Mouse (Mus musculus) retina, postnatal 7 days (tissue): ENCODE measurements around the gene Fat4.

Source experiments
- DNase-seq: peaks from one replicate; pipeline ENCODE4 v3.0.0-alpha.2; 2012; ENCODE audit warnings: low read depth, low spot score

Fat4 gene

DNA sequence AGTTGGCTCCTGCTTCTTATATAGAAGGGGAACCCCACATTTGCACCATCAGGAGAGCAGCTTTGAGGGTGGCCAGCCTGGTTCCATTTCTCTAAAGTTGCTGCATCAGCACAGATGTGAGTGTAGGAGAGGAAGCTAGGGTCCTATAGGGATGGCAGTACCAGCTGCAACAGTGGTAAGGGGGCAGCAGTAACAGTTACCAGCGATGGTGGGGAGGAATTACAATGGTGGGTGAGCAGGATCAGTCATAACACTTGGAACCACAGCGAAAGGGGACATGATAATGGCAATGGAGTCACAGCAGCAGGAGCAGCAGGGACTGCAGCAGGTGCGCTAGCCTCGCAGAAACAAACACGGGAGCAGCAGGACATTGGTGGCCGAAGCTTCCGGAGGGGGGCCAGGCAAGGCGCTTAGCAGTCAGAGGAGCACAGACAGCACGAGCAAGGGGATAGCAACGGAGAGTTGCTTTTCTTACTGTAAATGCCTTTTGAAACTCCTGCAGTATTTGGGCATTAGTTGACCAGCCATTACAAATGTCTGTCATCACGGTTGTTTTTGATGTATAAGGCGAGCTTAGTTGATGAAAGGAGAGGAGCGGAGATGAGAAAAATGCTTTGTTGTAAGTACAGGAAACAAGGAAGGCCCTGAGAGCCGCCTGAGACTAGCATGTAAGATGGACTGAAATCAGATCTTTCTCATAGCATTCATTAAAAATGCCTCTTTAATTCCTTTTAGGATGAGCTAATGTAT lies 21.1 kb downstream of the Fat4 start:
- no peak for DNase-seq

DNA sequence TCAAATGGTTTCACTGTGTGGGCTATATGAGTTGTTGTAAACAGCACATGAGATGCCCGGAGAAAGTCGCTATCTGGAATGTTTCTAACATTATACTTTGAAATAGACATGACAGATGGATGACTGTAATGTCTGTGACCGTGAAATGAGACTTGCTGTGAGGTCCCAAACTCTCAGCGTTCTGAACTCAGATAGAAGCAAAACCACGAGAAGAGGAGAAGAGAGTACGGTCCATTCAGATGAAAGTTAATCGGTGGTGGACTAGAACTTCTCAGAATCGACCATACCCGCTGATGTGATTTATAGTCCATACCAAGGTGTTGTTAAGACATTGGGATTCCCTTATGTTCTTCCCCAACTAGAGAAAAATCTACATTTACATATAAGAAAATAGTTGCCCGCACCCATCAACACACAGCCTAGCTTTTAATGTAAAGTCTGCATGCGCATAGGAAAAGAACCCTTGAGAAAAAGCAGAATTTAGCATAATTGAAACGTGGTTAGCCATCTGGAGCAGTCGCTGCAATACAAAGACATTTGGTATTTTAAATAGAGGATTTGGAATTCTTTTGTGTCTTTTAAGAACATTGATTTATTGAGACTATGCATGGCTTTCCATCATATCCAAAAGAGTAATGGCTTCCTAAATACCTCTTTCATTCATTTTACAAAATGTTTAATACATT lies 21.8 kb downstream of the Fat4 start:
- DNase-seq = no peak

DNA sequence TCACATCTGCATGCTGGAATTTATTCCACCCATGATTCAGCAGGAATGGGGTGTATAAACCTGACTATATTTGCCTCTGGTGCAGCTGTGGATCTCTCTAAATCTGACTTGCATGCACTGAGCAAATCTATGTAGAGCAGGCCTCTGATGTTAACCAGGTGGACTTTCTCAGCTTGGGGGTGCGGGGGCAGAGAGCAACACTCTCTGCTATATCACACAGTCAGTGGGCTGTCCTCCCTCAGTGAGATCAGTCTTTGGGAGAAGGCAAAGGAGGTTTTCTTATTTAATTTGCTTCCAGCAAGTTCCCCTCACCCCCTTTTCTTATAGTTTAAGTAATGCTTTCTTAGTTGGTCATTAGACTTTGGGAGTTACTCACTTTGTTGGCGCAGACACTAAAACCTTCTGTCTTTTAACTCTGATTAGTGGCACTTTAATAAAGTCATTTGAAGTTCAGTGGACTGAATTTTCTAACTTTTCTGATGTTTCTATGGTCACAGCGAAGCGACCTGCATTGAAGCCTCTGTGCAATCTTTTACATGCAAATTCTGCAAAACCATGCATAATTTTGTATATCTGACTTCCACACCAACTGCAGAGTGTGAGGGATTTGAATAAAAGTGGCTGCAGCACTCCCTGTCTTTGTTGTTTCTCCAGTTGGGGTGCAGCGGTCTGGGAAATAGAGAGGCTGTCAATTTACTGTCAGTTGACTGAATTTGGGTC lies 26.2 kb downstream of the Fat4 start:
- DNase-seq = no peak

DNA sequence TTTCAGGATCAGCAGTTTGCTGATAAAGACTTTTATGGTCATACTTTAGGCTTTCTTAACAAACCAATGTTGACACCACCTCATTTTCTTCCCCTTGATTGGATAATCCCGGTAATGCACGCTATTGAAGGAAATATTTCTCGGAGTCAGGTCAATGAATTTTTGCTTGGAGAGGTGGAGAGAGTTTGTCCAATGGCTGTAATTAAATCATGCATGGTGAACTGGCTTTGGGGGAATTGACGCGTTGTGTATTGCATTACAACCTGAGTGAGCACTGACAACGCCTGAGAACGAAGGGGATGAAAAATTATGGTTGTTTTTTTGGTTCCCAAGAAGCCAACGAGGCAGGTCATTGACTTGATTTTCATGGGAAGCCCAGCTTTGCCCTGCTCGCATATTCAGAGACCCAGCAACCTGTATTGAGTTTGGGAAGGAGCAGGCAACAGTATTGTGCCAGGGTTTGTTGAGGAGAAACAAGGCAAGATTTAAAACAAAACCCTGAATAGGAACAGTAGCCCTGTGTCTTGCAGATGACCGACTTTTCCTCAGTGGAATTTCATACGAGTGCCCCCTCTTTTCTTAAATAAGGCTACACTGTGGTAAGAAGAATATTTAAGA lies 26.9 kb downstream of the Fat4 start:
- DNase-seq = no peak

DNA sequence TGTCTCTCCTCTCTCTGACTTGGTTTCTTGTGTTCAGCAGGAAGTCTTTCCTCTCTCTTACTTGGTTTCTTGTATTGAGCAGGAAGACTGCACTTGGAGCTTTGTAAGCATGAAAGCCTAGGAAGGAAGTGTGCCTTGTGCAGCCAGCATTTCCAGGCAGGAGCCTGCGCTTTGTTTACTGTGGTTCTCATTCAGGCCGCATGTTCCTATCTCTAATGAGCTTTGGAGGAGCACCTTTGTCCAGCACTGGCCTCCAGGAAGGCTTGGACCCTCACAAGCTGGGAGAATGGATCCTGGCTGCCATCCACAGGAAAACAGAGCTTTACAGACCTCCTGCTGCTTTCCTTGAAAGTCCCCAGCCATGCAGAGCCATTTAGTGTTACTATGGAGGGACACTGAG lies 32.2 kb downstream of the Fat4 start:
- DNase-seq = no peak

DNA sequence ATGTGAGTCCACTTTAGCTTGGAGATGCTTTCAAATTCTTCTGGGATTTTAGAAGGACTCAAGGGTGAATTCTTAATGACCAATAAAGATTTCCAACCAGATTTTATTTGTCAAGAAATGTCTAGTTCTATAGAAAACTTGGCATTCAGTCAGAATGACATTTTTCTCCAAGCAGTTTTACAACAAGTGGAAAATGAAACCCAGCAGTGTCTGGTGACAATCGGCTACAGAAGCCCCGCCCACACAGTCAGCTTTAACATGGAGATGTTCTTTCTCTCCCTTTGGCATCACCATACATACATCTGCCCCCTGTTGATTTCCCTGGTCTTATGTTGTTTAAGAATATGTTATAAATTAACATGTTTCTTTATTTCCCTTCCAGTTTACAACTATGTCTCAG lies 34.3 kb downstream of the Fat4 start:
- DNase-seq = no peak

DNA sequence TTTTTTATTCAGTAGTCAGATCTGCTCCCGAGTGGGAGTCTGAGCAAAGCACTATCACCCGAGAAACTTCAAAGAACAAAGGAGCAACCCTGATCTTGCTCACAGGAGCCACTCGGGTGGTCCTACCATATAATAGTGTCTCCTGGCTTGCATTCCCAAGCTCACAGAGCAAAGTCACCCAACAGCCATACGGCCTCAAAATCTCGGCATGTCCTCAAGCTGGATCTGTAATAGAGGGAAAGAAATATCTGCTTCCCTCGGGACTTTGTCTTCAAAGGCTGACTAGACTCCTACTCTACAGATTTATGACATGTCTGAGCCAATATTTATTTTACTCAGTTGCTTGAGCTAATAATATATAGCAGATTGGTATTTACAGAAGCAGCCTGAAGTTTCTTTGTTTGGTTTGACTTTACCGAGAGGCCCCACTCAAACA lies 36.5 kb downstream of the Fat4 start:
- DNase-seq = no peak

DNA sequence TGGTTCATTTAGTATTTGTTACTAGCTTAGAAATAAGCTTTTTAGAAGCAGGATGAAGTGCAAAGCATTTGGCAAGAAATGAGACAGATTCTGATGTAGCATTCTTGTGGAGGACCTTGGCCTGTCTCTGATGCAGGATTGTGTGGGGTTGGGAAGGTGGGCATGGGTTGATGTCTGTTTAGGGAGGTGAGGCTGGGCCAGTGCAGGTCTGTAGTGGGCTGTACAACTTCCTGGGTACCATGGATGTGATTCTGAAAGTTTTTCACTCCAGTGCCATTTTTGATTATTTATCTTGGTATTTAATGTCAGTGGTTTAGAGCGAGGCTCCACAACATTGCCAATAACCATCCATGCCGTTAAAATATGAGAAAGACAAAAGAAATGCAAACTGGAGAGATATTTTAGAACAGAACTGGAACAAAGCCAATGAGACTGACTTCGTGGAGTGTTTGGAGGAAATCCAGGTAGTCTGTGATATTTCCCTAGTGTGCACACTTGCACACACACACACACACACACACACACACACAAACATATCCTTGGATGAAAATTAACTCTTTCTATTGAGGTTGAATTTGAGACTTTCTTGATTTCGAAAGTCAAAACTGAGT lies 41.4 kb downstream of the Fat4 start:
- DNase-seq = no peak

DNA sequence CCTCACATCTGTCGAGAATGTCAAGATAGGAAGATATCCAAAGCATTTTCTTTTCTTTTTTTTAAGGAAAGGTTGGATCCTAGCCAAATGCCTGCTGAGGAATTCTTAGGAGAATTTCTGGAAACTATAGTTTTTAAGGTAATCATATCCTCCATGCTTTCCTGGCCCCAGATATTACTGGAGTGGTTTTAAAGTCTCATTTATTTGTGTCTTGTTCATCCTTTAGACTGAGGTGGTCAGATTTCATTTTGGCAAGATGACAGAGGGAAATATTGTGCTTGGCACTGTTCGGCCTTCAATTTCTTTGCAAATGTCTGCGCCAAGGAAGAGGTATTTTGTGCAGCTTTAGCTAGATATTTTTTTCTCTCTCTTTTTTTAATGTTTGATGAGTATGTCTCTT lies 42.0 kb downstream of the Fat4 start:
- no peak for DNase-seq

DNA sequence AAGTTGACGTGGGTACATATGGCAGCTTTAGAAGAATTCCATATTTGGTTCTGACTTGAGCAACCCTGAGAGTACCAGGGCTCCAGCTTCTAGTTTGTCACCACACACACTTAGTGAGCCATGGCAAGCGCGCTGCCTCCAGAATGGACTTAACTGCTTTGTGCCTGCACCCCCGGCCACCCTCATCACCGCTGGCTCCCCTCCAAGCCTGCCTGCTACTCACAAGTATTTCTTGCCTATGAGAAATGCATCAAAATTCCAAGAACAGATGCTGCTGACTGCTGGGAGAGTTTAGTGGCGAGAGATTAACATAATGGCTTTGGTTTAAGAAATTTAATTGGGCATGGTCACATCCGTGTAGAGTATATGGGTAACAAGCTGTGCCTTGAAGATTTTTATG lies 48.0 kb downstream of the Fat4 start:
- no peak for DNase-seq

DNA sequence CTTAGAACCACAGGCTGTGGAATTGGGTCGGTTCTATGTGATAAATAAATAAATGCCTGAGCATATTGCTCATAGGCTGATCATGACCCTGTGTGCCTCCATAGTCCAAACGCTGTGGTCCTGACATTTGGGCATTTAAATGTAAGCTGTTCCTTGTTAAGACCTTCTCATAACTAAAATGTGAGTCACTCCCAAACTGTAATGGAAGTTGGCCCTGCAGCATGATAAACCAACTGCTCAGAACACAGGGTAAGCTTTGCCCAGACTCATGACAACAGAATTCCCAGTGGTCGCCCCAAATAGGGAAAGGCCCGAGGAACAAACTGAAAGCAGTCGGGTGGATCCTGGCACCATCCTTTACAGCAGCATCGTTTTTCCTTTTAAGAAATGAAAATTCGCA lies 49.7 kb downstream of the Fat4 start:
- DNase-seq = no peak

DNA sequence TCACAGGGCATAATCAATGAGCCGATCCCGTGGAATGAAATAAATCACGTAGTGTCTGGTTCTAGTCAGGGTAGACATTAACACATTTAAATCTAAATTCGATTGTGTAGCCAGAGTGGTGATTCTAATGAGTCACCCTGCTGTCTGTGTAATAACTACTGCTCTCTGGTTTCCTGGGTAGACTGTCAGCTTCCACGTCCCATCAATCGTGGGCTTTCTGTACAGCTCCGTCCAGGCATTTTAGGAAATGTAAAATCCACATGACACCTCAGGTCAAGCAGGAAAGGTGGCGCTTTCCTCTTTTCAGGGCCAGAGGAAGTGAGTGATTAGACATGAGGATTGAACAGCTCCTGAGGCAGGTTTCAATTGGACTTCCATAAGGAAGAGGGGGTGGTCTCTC lies 50.4 kb downstream of the Fat4 start:
- no peak for DNase-seq

DNA sequence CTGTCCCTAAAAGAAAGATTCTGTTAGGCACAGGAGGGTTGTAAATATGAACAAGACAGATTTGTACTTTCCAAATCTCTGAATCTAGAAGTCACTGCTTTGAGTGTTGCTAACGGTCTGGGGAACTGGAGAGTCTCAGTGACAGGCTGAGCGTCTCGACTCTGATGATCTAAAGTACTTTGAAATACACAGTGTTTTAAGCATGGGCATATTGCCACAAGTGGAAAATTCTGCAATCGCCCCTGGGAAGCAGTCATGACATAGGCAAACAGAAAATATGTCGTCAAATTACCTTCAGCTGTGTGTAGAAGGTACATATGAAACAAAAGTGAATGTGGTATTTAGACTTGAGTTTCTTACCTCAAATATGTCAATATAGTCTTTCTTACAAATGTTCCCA lies 51.4 kb downstream of the Fat4 start:
- no peak for DNase-seq

DNA sequence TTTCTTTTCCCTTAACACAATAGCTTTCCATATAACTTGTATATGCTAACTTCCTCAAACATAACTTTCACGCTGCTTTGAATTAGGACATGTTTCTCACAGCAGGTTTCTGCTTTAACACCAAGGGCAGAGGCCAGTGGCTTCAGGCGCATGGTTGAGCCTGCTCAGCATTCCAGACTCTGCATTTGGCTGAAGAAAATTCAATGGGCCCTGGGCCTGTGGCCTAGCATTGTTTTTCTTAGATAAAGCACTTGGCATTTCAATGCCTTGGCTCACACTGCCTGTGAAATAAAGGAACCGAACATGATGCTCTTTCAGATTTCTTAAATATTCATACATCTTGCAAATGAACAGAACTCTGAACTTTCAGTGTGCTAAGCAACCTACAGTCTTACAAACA lies 52.8 kb downstream of the Fat4 start:
- DNase-seq = no peak

DNA sequence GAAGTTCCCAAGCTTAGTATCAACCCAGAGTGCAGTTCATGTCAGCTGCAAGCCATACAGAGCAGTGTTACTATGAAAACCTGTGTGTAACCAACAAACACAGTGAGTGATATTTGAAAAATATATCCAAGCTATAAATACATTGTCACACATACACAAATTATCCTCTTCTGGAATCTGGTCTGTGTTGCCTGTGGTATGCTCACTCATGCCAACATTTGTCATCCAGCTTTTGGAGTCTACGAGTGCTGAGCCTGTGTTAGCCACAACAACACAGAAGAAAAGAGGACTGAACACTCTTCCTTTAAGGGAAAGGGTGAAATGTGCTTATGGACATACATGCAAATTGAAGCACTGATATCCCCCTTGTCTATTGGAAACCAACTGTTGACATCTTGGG lies 53.6 kb downstream of the Fat4 start:
- no peak for DNase-seq

DNA sequence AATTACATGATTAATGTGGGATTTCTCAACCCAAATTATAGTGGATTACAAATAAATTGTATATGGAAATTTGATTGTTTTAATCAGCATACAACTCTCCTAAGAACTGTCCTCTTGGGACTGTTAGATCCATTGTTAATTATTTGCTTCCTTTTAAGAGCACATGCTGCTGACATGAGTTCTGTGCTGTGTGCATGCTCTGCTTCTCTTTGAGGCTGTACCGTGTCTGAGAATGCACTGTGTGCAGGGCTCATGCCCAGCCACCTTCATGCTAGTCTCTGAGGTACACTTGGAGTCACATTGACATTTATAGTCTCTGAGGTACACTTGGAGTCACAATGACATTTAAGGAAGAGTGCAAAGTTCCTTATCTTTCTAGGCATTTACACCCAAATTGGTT lies 58.4 kb downstream of the Fat4 start:
- no peak for DNase-seq

DNA sequence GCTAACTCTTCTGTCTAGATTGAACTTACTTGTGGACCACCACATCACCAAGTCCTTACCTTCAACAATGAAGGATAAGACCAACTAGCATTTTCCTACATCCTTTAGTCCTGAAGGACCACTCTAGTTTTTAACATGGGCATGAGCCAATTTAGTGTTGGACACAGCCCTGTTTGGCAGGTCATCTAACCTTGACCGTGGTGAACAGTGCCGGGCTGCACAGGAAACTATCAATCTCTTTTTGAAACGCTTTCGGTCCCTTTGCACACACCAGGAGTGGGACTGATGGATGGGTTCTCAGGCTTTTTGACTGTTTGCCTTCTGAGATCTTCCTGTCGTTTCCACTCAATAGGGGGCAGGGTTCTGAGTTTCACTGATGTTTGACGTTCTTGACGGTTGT lies 61.0 kb downstream of the Fat4 start:
- DNase-seq = no peak

DNA sequence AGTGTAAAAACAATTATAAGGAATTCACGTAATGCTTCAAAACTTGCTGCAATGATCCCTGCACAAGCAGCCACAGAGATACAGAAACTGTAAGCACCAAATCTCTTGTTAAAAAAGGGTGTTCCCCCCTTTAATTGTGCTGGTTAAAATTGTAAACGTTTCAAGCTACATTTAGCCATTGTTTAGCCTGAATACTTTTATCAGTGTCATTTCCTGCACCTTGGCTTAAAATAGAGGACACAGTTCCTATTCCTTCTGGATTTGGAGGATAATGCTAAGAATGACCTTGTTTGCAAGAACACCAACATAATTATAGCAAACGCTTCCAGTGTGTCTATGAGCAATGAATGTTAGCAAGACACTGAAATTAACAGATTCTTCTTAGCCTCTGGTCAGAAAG lies 65.9 kb downstream of the Fat4 start:
- DNase-seq = no peak

DNA sequence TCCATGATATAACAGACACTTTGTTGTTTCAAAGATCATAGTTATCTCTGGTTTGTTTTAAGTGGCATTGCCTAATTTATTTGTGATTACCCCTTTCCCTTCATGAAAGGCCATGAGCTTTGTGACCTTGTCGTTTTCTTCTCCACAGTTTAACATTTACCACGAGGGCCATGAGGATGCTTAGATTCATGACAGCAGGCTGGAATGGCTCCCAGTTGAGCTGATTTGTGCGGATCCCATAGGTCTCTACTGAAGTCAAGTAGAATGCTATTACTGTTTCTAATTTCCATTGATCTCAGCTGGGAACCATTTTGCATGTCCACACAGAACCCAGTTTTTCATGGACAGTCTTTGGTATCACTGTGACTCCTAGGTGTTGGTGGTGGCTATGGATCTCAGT lies 67.5 kb downstream of the Fat4 start:
- DNase-seq = no peak

DNA sequence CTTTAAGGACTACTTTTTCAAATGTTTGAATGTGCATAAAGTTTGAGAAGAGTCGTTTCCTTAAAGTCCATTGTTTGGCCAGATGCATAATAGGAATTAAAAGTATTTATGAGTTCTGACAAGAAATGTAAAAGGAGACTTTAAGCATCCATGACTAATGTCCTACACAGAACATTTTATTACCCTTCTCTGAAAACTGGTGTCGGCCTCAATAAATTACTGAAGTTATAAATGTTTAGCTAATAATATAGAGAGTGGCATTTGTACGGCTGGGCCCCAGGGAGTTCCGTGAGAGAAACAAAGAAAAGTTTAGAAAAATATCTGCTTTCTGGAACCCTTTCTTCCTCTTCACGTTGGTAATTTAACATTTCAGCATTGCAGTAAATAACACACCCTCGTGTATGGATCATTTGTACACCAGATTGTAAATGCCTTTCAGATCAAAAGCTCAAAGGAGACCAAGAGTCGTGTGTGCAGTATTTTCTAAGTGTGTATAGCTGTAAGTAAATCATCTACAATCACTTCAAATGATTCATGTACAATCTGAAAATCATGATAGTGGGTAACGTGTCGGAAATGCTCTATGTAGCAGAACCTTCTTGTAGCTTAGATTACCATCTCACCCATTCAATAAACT lies 69.4 kb downstream of the Fat4 start:
- DNase-seq = no peak

DNA sequence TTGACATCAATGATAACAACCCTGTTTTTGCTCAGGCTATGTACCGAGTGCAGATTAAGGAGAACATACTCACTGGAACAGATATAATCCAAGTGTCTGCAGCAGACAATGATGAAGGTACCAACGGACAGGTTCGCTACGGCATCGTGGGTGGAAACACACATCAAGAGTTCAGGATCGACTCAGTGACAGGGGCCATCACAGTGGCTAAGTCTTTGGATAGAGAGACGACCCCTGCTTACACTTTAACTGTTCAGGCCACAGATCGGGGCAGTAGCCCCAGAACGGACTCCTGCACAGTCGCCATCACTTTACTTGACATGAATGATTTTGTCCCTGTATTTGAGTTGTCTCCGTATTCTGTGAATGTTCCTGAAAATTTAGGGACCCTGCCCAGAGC lies 70.4 kb downstream of the Fat4 start:
- DNase-seq = no peak

DNA sequence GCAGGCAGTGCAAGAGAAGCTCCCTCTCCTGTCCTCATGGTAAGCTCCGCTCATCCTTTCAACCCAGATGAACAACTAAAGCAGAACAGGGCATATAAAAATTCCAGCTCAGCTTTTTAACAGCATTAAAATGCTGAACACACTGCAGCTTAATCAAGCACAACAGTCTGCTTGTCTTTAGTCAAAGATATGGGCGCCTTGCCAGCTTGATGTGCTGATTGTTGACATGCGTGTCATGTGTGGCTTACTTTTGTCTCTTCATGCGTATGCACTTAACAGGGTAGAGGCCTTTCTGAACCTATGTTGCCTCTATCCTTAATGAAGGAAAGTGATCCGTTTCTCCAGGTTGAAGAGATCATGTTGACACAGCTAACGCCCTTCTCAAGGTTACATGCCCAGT lies 75.6 kb downstream of the Fat4 start:
- DNase-seq = no peak
